Mouse (Mus musculus) lung, embryonic 16.5 days (tissue): ENCODE measurements around the gene Bag6. TPM values are rescaled to one million over a fixed set of nuclear protein-coding genes. Genes with fewer than 3 reads are reported as not detected.

ENCODE experiments used
- ATAC-seq: fragments of 200-750 bp; cut with Nextera tagmentation; 2 replicates; pipeline ENCODE4 v1.8.0; 2017; ENCODE audit warnings: low read depth, mild to moderate bottlenecking, moderate library complexity
- H3K27ac ChIP-seq: fragments of 300-500 bp; sonication (generic); 2 replicates; pipeline ENCODE4 v1.5.1; 2014; ENCODE audit warnings: mild to moderate bottlenecking, control low read depth, low read length
- H3K27me3 ChIP-seq: fragments of 300-500 bp; sonication (generic); 2 replicates; pipeline ENCODE4 v1.6.1; 2014; ENCODE audit warnings: low read depth, low read length, mixed read lengths; ENCODE audit not compliant: control insufficient read depth, insufficient read depth
- H3K36me3 ChIP-seq: fragments of 300-500 bp; sonication (generic); 2 replicates; pipeline ENCODE4 v1.6.1; 2014; ENCODE audit warnings: low read length; ENCODE audit not compliant: control insufficient read depth, insufficient read depth
- H3K4me1 ChIP-seq: fragments of 300-500 bp; sonication (generic); replicated peaks from 2 replicates; pipeline ENCODE4 v1.6.1; 2014; ENCODE audit warnings: low read length, mixed read lengths; ENCODE audit not compliant: control insufficient read depth, insufficient read depth
- H3K4me2 ChIP-seq: fragments of 300-500 bp; sonication (generic); 2 replicates; pipeline ENCODE4 v1.6.1; 2014; ENCODE audit warnings: low read depth, low read length, control low read depth
- H3K4me3 ChIP-seq: fragments of 300-500 bp; sonication (generic); 2 replicates; pipeline ENCODE4 v1.5.1; 2014; ENCODE audit warnings: mild to moderate bottlenecking, low read length, control low read depth
- H3K9ac ChIP-seq: fragments of 300-500 bp; sonication (generic); 2 replicates; pipeline ENCODE4 v1.6.1; 2014; ENCODE audit warnings: low read length, control low read depth
- H3K9me3 ChIP-seq: fragments of 300-500 bp; sonication (generic); 2 replicates; pipeline ENCODE4 v1.6.1; 2016; ENCODE audit warnings: low read length; ENCODE audit not compliant: control insufficient read depth
- WGBS: fragments of 180-500 bp; shearing (Covaris S2); extraction: QIAGEN DNeasy Blood & Tissue Kit; methylation state at CpG from one replicate; pipeline ENCODE4 v1.1.7; 2014; 5-methylcytosine and 5-hydroxymethylcytosine counted together
- polyA plus RNA-seq: library from polyadenylated mRNA; unstranded; fragments of >200 nt; fragmentation: Nextera tagmentation; extraction: Ambion mirVana; gene quantifications from 2 replicates; pipeline ENCODE4 v1.2.1, GENCODE M21; 2015

Bag6 gene
- polyA plus RNA-seq, 1 experiment from 2014 or later, result 54.9 TPM

GRCm38 (mm10) chr17:35161421-35161820 lies 26.4 kb downstream of the Bag6 start:
- Histone ChIP-seq H3K36me3 (peaks cover 53% of the 10 kb centered on the region), H3K4me2 (no peak overlapping the region), H3K9me3 (no peaks in the 10 kb centered on the region), H3K9ac (no peak overlapping the region), H3K4me1 (peaks cover 19% of the 10 kb centered on the region), H3K27me3 (no peaks in the 10 kb centered on the region), H3K4me3 (no peak overlapping the region), H3K27ac (no peak overlapping the region)
- WGBS, result 78% methylated on average over 11 of the region's 11 CpGs
- ATAC-seq, result no peak

DNA sequence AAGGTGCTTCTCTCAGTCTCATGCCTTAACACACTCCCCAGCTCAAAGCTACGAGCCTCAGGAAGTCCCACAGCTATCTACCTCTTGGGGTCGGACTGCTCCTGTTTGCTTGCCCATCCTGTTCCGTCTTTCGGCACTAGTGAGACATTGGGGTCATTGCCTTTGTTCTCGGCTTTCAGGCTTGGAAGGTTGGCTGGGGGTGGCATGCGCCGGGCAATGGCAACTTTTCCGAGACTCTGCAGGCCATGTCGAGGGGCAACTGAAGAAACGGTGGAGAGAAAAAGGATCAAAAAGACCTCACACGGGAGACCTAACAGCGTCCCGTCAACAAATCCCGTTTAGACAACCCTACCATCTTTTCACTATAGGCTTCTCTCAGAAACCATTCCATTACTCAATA lies 27.1 kb downstream of the Bag6 start:
- H3K4me3 ChIP-seq, result peak overlapping the region; percentile 97; the same call in 1 of the 2 replicates
- ATAC-seq, result no peak
- H3K36me3 ChIP-seq, result peaks cover 46% of the 10 kb centered on the region
- 57% methylated on average over 14 of the region's 14 CpGs for WGBS
- H3K27ac ChIP-seq, result no peak overlapping the region
- peak overlapping the region; percentile 88 for H3K4me2 ChIP-seq
- no peaks in the 10 kb centered on the region for H3K27me3 ChIP-seq
- peaks cover 19% of the 10 kb centered on the region for H3K4me1 ChIP-seq
- H3K9me3 ChIP-seq, result no peaks in the 10 kb centered on the region
- peak overlapping the region; percentile 100 for H3K9ac ChIP-seq

DNA sequence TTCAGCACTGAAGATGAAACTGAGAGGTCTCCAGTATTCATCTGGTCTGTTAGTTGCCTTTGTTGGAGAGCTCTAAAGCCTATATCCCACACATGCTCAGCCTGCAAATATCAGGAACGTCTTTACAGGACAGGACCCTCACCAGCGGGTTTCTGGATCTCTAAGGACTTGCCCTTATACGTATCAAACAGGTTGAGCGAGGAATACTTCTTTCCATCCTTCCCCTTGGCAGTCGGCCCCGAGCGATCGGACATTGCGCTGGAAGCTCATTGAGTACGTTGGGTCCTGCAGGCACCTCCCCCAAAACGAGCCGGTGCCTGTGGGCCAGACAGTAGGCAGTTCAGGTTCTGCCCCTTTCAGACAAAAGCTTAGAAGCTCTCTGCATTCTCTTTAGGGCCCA lies 27.8 kb downstream of the Bag6 start:
- Histone ChIP-seq H3K27me3 (no peaks in the 10 kb centered on the region), H3K36me3 (peaks cover 40% of the 10 kb centered on the region), H3K4me3 (peak overlapping the region; percentile 97), H3K4me2 (peak overlapping the region; percentile 88), H3K9ac (peak overlapping the region; percentile 100), H3K4me1 (peaks cover 19% of the 10 kb centered on the region), H3K27ac (no peak overlapping the region), H3K9me3 (no peaks in the 10 kb centered on the region)
- WGBS, result 19% methylated on average over 12 of the region's 12 CpGs
- no peak for ATAC-seq

GRCm38 (mm10) chr17:35163326-35164081 lies 28.5 kb downstream of the Bag6 start:
- Histone ChIP-seq H3K36me3 (peaks cover 32% of the 10 kb centered on the region), H3K9me3 (no peaks in the 10 kb centered on the region), H3K27ac (peak overlapping the region; percentile 94), H3K4me2 (peak overlapping the region; percentile 88), H3K27me3 (no peaks in the 10 kb centered on the region), H3K4me3 (peak overlapping the region; percentile 97), H3K4me1 (peaks cover 19% of the 10 kb centered on the region), H3K9ac (peak overlapping the region; percentile 100)
- no peak for ATAC-seq
- 6% methylated on average over 8 of the region's 8 CpGs for WGBS

DNA sequence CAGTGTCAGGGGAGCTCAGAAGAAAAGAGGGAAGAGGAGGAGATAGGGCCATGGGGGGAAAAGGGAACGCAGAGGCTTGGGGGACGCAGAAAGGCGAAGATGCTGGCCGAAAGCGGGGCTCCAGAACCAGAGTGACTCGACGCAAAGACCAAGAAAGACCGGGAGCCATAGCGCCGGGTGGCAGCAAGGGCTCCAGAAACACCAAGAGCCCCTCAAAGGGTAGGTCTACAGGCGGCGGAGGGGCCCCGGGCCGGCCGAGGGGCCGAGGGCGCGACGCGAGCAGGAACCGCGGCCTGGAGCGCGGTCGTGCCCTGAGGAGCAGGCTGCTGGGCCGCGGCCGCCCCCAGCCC lies 29.2 kb downstream of the Bag6 start:
- no peaks in the 10 kb centered on the region for H3K27me3 ChIP-seq
- H3K9me3 ChIP-seq, result no peaks in the 10 kb centered on the region
- H3K27ac ChIP-seq, result peak overlapping the region; percentile 94
- peaks cover 26% of the 10 kb centered on the region for H3K36me3 ChIP-seq
- ATAC-seq, result no peak
- under 1% methylated on average over 25 of the region's 28 CpGs for whole genome bisulfite sequencing
- H3K9ac ChIP-seq, result peak overlapping the region; percentile 100
- H3K4me3 ChIP-seq, result peak overlapping the region; percentile 97
- H3K4me1 ChIP-seq, result peaks cover 19% of the 10 kb centered on the region
- H3K4me2 ChIP-seq, result peak overlapping the region; percentile 88

GRCm38 (mm10) chr17:35164568-35165450 lies 29.8 kb downstream of the Bag6 start, which contains the start of gene Prrc2a:
Gene Prrc2a, minus strand, starts transcription at chr17:35164897.
- WGBS, result under 1% methylated on average over 48 of the region's 89 CpGs

DNA sequence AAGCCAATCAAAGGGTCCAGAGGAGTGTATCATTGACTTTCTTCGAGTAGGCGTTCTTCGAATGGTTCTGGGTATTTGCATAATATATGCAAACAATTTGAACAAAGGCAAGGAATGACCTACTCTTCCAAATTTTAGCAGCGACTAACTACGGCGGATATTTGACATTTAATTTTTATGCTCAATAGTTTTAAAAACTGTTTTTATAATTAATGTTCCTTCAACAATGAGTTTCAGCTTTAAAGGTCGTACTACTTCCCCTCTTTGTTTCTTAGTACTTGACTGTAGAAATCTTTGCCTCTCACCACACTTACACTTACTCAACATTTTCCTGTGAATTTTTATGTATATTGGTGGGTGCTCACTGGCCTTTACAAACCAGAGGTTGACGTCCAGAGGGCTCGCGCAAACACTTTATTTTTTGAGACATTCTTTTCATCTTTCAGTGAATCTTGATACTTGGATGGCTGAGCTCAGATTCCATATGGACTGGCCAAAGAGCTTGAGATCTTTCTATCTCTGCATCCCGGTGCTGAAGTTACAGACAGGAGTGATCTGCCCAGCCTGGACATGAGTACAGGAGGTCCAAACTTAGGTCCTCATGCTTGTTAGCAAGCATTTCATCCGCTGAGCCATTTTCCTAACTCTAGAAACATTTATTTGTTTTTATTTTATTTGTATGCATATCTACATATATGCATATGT lies 30.6 kb downstream of the Bag6 start:
- H3K36me3 ChIP-seq, result peaks cover 12% of the 10 kb centered on the region
- peak; percentile 86; the same call in 1 of the 2 replicates for ATAC-seq

More at GRCm38 (mm10) chr17:35164568-35165450, 29.8 kb downstream of the Bag6 start, which contains the start of gene Prrc2a:
- peak within 1 kb of the TSS; percentile 97 for H3K4me3 ChIP-seq
- peak within 1 kb of the TSS; percentile 88 for H3K4me2 ChIP-seq
- peak within 1 kb of the TSS; percentile 100 for H3K27ac ChIP-seq
- no peaks in the 10 kb centered on the region for H3K9me3 ChIP-seq
- H3K36me3 ChIP-seq, result peaks cover 20% of the 10 kb centered on the region
- H3K27me3 ChIP-seq, result no peaks in the 10 kb centered on the region
- ATAC-seq, result peak; percentile 97
- H3K9ac ChIP-seq, result peak within 1 kb of the TSS; percentile 100
- peaks cover 19% of the 10 kb centered on the region for H3K4me1 ChIP-seq

DNA sequence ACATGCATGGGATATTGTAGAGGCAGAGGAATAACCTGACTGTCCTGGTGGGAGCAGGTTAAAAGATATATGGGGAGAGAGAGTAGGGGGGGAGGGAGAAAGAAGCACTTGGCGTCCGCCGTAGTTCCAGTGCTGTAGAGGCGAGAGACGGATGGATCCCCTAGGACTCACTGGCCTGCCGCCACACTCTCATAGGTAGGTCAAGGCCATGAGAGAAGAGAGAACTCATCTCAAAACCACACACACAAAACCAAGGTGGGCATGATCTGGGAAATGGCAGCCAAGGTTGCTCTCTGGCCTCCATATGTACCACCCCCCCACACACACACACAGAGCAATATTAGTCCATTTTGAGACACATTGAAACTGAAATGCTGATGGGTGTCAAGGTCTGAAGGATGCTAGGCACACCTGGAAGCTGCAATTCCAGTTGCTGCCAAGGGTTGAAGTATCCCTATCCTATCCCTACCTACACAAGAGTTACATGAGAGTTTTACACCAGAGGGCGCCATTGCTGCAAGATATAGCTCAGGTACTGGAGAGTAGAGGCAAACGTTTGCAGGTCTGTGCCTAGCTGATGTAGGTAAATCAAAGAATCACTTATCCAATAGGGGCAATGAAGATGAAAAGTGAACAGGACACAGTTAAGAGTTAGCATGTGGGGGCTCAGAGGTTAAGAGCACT lies 31.5 kb downstream of the Bag6 start:
- Histone ChIP-seq H3K27ac (peak overlapping the region; percentile 100; the same call in 1 of the 2 replicates), H3K4me3 (peak overlapping the region; percentile 53; the same call in 1 of the 2 replicates)

More for the DNA sequence above, 30.6 kb downstream of the Bag6 start:
- Histone ChIP-seq H3K4me3 (peak overlapping the region; percentile 53), H3K9me3 (no peaks in the 10 kb centered on the region), H3K4me1 (peaks cover 19% of the 10 kb centered on the region), H3K4me2 (peak overlapping the region; percentile 69), H3K9ac (peak overlapping the region; percentile 70), H3K27me3 (no peaks in the 10 kb centered on the region), H3K27ac (peak overlapping the region; percentile 100)
- 15% methylated on average over 12 of the region's 12 CpGs for WGBS

More for the DNA sequence above, 31.5 kb downstream of the Bag6 start:
- 63% methylated on average over 8 of the region's 8 CpGs for WGBS
- Histone ChIP-seq H3K4me2 (peak overlapping the region; percentile 69), H3K4me1 (peaks cover 19% of the 10 kb centered on the region), H3K36me3 (peaks cover 3% of the 10 kb centered on the region; the same call in 1 of the 2 replicates), H3K27me3 (no peaks in the 10 kb centered on the region), H3K9ac (peak overlapping the region; percentile 3; the same call in 1 of the 2 replicates), H3K9me3 (no peaks in the 10 kb centered on the region)
- ATAC-seq, result no peak
